Mouse (Mus musculus): ENCODE measurements at regions not wholly inside any gene's neighbourhood (a gene's known extent, or its start where the extent isn't known, plus 50 kb on each side); places are given as distances from the start of the nearest gene placed in this dataset.

GRCm38 (mm10) chr3:61605469-61605868, 239.7 kb upstream of the B430305J03Rik start:
- TF ChIP-seq POLR2A (IDR thresholded peaks at IDR 0.05; ENCODE audit: insufficient read depth, low read depth, low read length) (no peak), CTCF (IDR thresholded peaks at IDR 0.05; ENCODE audit: insufficient read depth, low read depth, low read length) (no peak)
